Mouse (Mus musculus) 416B (cell line): ENCODE measurements around the gene Calm2.

ENCODE experiments used
- DNase-seq: peaks from one replicate; pipeline ENCODE4 v3.0.0; 2011; ENCODE audit warnings: low read depth

Gene Calm2

GRCm38 (mm10) chr17:87458911-87459749, 12.4 kb upstream of the Calm2 start:
- peak; percentile 36 for DNase-seq

GRCm38 (mm10) chr17:87457961-87458360, 11.2 kb upstream of the Calm2 start:
- DNase-seq = no peak

GRCm38 (mm10) chr17:87454121-87454520, 7.4 kb upstream of the Calm2 start:
- DNase-seq = no peak

- DNase-seq = no peak
Observed at GRCm38 (mm10) chr17:87453336-87453735, 6.6 kb upstream of the Calm2 start.

- DNase-seq = peak; percentile 63
Observed at GRCm38 (mm10) chr17:87448881-87449280, 2.1 kb upstream of the Calm2 start.

GRCm38 (mm10) chr17:87448339-87448738, 1.6 kb upstream of the Calm2 start:
- no peak for DNase-seq

- no peak for DNase-seq
Observed at GRCm38 (mm10) chr17:87447612-87448200, 971 bp upstream of the Calm2 start.

- DNase-seq = peak; percentile 48
Observed at GRCm38 (mm10) chr17:87445917-87446766, 593 bp downstream of the Calm2 start.

- DNase-seq = peak; percentile 17
Observed at GRCm38 (mm10) chr17:87445337-87445916, 1.3 kb downstream of the Calm2 start.

- DNase-seq = no peak
Observed at GRCm38 (mm10) chr17:87444763-87445162, 2.0 kb downstream of the Calm2 start.

GRCm38 (mm10) chr17:87441537-87441936, 5.2 kb downstream of the Calm2 start:
- DNase-seq = no peak

GRCm38 (mm10) chr17:87439441-87439840, 7.3 kb downstream of the Calm2 start:
- no peak for DNase-seq

- no peak for DNase-seq
Observed at GRCm38 (mm10) chr17:87433929-87434328, 12.8 kb downstream of the Calm2 start.

- no peak for DNase-seq
Observed at GRCm38 (mm10) chr17:87432743-87433142, 14.0 kb downstream of the Calm2 start.

GRCm38 (mm10) chr17:87432314-87432713, 14.4 kb downstream of the Calm2 start:
- no peak for DNase-seq

GRCm38 (mm10) chr17:87429431-87429830, 17.3 kb downstream of the Calm2 start:
- DNase-seq = no peak

- no peak for DNase-seq
Observed at GRCm38 (mm10) chr17:87427511-87427910, 19.2 kb downstream of the Calm2 start, which contains the start of gene Stpg4. Stpg4 (minus strand) TSS chr17:87427741.

- DNase-seq = no peak
Observed at GRCm38 (mm10) chr17:87418082-87418481, 28.7 kb downstream of the Calm2 start.

- DNase-seq = no peak
Observed at GRCm38 (mm10) chr17:87406646-87407045, 40.1 kb downstream of the Calm2 start.

- DNase-seq = peak; percentile 83
Observed at GRCm38 (mm10) chr17:87405576-87405975, 41.2 kb downstream of the Calm2 start.

GRCm38 (mm10) chr17:87403462-87403861, 43.3 kb downstream of the Calm2 start:
- DNase-seq = no peak

GRCm38 (mm10) chr17:87402444-87402843, 44.3 kb downstream of the Calm2 start:
- DNase-seq = no peak
